Mouse (Mus musculus) heart, embryonic 15.5 days (tissue): ENCODE measurements around the gene Nt5c. TPM values are rescaled to one million over a fixed set of nuclear protein-coding genes. Genes with fewer than 3 reads are reported as not detected.
A peak's percentile ranks its signal among the peaks of the same experiment; 100 is the strongest.
"Not testable (repeated sequence)": the region's sequence is repeated elsewhere in the genome, so short reads cannot be mapped to it uniquely, and the experiment has no call there.

Experiments
- ATAC-seq: fragments of 200-750 bp; cut with Nextera tagmentation; replicated peaks from 2 replicates; pipeline ENCODE4 v1.8.0; 2017; ENCODE audit warnings: low read depth, moderate TSS enrichment; ENCODE audit not compliant: insufficient number of reproducible peaks, insufficient read depth, low FRiP score
- H3K27ac ChIP-seq: fragments of 300-500 bp; sonication (generic); 2 replicates; pipeline ENCODE4 v1.5.1; 2015; ENCODE audit warnings: mild to moderate bottlenecking, inconsistent platforms
- H3K27me3 ChIP-seq: fragments of 300-500 bp; sonication (generic); 2 replicates; pipeline ENCODE4 v1.6.1; 2015; ENCODE audit warnings: inconsistent platforms
- H3K36me3 ChIP-seq: fragments of 300-500 bp; sonication (generic); 2 replicates; pipeline ENCODE4 v1.6.1; 2015; ENCODE audit warnings: mild to moderate bottlenecking, inconsistent platforms
- H3K4me1 ChIP-seq: fragments of 300-500 bp; sonication (generic); replicated peaks from 2 replicates; pipeline ENCODE4 v1.6.1; 2015; ENCODE audit warnings: inconsistent platforms
- H3K4me2 ChIP-seq: fragments of 300-500 bp; sonication (generic); 2 replicates; pipeline ENCODE4 v1.6.1; 2015; ENCODE audit warnings: inconsistent platforms, mild to moderate bottlenecking, moderate library complexity
- H3K4me3 ChIP-seq: fragments of 300-500 bp; sonication (generic); 2 replicates; pipeline ENCODE4 v1.5.1; 2015; ENCODE audit warnings: mild to moderate bottlenecking, inconsistent platforms
- H3K9ac ChIP-seq: fragments of 300-500 bp; sonication (generic); 2 replicates; pipeline ENCODE4 v1.6.1; 2015; ENCODE audit warnings: mild to moderate bottlenecking, inconsistent platforms
- H3K9me3 ChIP-seq: fragments of 300-500 bp; sonication (generic); replicated peaks from 2 replicates; pipeline ENCODE4 v1.6.1; 2016; ENCODE audit warnings: inconsistent platforms
- WGBS: fragments of 180-500 bp; shearing (Covaris S2); methylation state at CpG from one replicate; pipeline ENCODE4 v1.1.7; 2015; ENCODE audit warnings: mixed read lengths; 5-methylcytosine and 5-hydroxymethylcytosine counted together
- polyA plus RNA-seq: library from polyadenylated mRNA; unstranded; fragments of >200 nt; fragmentation: Nextera tagmentation; extraction: Ambion mirVana; gene quantifications from 2 replicates; pipeline ENCODE4 v1.2.1, GENCODE M21; 2015

The Nt5c gene
- polyA plus RNA-seq, 1 experiment from 2014 or later = 49.6 TPM

GRCm38 (mm10) chr11:115481553-115482259 is 10.0 kb downstream of the Nt5c start:
- peaks cover 12% of the 10 kb centered on the region; the same call in 1 of the 2 replicates for H3K4me1 ChIP-seq
- no peaks in the 10 kb centered on the region for H3K27me3 ChIP-seq
- no peak overlapping the region for H3K4me3 ChIP-seq
- H3K36me3 ChIP-seq = no peaks in the 10 kb centered on the region
- H3K27ac ChIP-seq = no peak overlapping the region
- no peak for ATAC-seq
- no peaks in the 10 kb centered on the region for H3K9me3 ChIP-seq
- WGBS = 79% methylated on average over 6 of the region's 6 CpGs
- no peak overlapping the region for H3K9ac ChIP-seq
- H3K4me2 ChIP-seq = no peak overlapping the region

- H3K4me3 ChIP-seq = no peak overlapping the region
- H3K4me2 ChIP-seq = no peak overlapping the region
- no peak overlapping the region for H3K9ac ChIP-seq
- WGBS = 79% methylated on average over 9 of the region's 9 CpGs
- no peaks in the 10 kb centered on the region for H3K36me3 ChIP-seq
- no peak overlapping the region for H3K27ac ChIP-seq
- peaks cover 29% of the 10 kb centered on the region for H3K4me1 ChIP-seq
- ATAC-seq = no peak
- no peaks in the 10 kb centered on the region for H3K27me3 ChIP-seq
- no peaks in the 10 kb centered on the region for H3K9me3 ChIP-seq
These were observed 13.2 kb downstream of the Nt5c start for GRCm38 (mm10) chr11:115478296-115478938.

GRCm38 (mm10) chr11:115477388-115477787 is 14.3 kb downstream of the Nt5c start:
- not testable (repeated sequence) for H3K9me3 ChIP-seq, H3K9ac ChIP-seq, ATAC-seq, H3K27ac ChIP-seq, H3K36me3 ChIP-seq, H3K4me2 ChIP-seq, H3K27me3 ChIP-seq, H3K4me3 ChIP-seq
- WGBS = 74% methylated on average over 7 of the region's 7 CpGs
- peaks cover 33% of the 10 kb centered on the region for H3K4me1 ChIP-seq

GRCm38 (mm10) chr11:115476630-115477029 is 15.0 kb downstream of the Nt5c start:
- 69% methylated on average over 4 of the region's 4 CpGs for WGBS
- H3K27ac ChIP-seq, H3K9ac ChIP-seq, H3K9me3 ChIP-seq, H3K36me3 ChIP-seq, ATAC-seq, H3K27me3 ChIP-seq: not testable (repeated sequence)
- H3K4me2 ChIP-seq = peak overlapping the region; percentile 76
- H3K4me3 ChIP-seq = peak overlapping the region; percentile 90
- peaks cover 35% of the 10 kb centered on the region for H3K4me1 ChIP-seq

- peak overlapping the region; percentile 83; the same call in 1 of the 2 replicates for H3K27ac ChIP-seq
- no peaks in the 10 kb centered on the region for H3K36me3 ChIP-seq
- 2% methylated on average over 28 of the region's 28 CpGs for WGBS
- H3K9ac ChIP-seq = peak overlapping the region; percentile 79
- H3K27me3 ChIP-seq = no peaks in the 10 kb centered on the region
- H3K9me3 ChIP-seq = no peaks in the 10 kb centered on the region
- 0 out of 2 replicates have a peak, but pooled peaks have one; percentile 0 for ATAC-seq
- peak overlapping the region; percentile 90 for H3K4me3 ChIP-seq
- peak overlapping the region; percentile 76 for H3K4me2 ChIP-seq
- H3K4me1 ChIP-seq = peaks cover 35% of the 10 kb centered on the region
These were observed 15.9 kb downstream of the Nt5c start for GRCm38 (mm10) chr11:115475758-115476237.

- Histone ChIP-seq H3K27me3 (no peaks in the 10 kb centered on the region), H3K9me3 (no peaks in the 10 kb centered on the region), H3K27ac (peak within 1 kb of the TSS; percentile 83), H3K4me2 (peak within 1 kb of the TSS; percentile 76), H3K4me1 (peaks cover 35% of the 10 kb centered on the region), H3K36me3 (no peaks in the 10 kb centered on the region), H3K4me3 (peak within 1 kb of the TSS; percentile 90), H3K9ac (peak within 1 kb of the TSS; percentile 79)
- WGBS = under 1% methylated on average over 26 of the region's 26 CpGs
- ATAC-seq = peak; percentile 96
These were observed 16.5 kb downstream of the Nt5c start, which contains the start of gene Armc7 for GRCm38 (mm10) chr11:115475025-115475757. Gene Armc7 (plus strand): TSS chr11:115475667.

GRCm38 (mm10) chr11:115473626-115474275 is 17.9 kb downstream of the Nt5c start:
- peak overlapping the region; percentile 23 for H3K4me2 ChIP-seq
- peaks cover 35% of the 10 kb centered on the region for H3K4me1 ChIP-seq
- H3K27me3 ChIP-seq = no peaks in the 10 kb centered on the region
- peak; percentile 54 for ATAC-seq
- H3K4me3 ChIP-seq = no peak overlapping the region
- H3K36me3 ChIP-seq = no peaks in the 10 kb centered on the region
- H3K9ac ChIP-seq = 0 out of 2 replicates have a peak overlapping the region, but pooled peaks have one; percentile 79
- H3K9me3 ChIP-seq = no peaks in the 10 kb centered on the region
- H3K27ac ChIP-seq = peak overlapping the region; percentile 83
- WGBS = 14% methylated on average over 15 of the region's 15 CpGs

GRCm38 (mm10) chr11:115472183-115472582 is 19.5 kb downstream of the Nt5c start:
- Histone ChIP-seq H3K27me3 (no peaks in the 10 kb centered on the region), H3K27ac (no peak overlapping the region; the same call in 1 of the 2 replicates), H3K4me2 (no peak overlapping the region), H3K9ac (no peak overlapping the region), H3K4me3 (no peak overlapping the region), H3K9me3 (no peaks in the 10 kb centered on the region), H3K36me3 (no peaks in the 10 kb centered on the region), H3K4me1 (peaks cover 35% of the 10 kb centered on the region)
- 78% methylated on average over 7 of the region's 7 CpGs for WGBS
- no peak for ATAC-seq

GRCm38 (mm10) chr11:115467217-115467618 is 24.4 kb downstream of the Nt5c start:
- peaks cover 11% of the 10 kb centered on the region for H3K4me1 ChIP-seq
- no peak overlapping the region for H3K4me3 ChIP-seq
- H3K27me3 ChIP-seq = no peaks in the 10 kb centered on the region; the same call in 1 of the 2 replicates
- H3K9ac ChIP-seq = no peak overlapping the region
- no peaks in the 10 kb centered on the region for H3K36me3 ChIP-seq
- 30% methylated on average over 4 of the region's 4 CpGs for WGBS
- H3K27ac ChIP-seq = no peak overlapping the region
- no peak for ATAC-seq
- H3K4me2 ChIP-seq = no peak overlapping the region
- no peaks in the 10 kb centered on the region for H3K9me3 ChIP-seq

GRCm38 (mm10) chr11:115464851-115465250 is 26.8 kb downstream of the Nt5c start:
- no peak overlapping the region for H3K9ac ChIP-seq
- ATAC-seq = no peak
- H3K36me3 ChIP-seq = no peaks in the 10 kb centered on the region
- H3K27ac ChIP-seq = no peak overlapping the region
- no peaks in the 10 kb centered on the region for H3K9me3 ChIP-seq
- WGBS = 84% methylated on average over 8 of the region's 8 CpGs
- 0 out of 2 replicates have a peak overlapping the region, but pooled peaks have one; percentile 0 for H3K4me3 ChIP-seq
- H3K27me3 ChIP-seq = no peaks in the 10 kb centered on the region; the same call in 1 of the 2 replicates
- no peak overlapping the region; the same call in 1 of the 2 replicates for H3K4me2 ChIP-seq
- peaks cover 10% of the 10 kb centered on the region for H3K4me1 ChIP-seq
